Mouse (Mus musculus) heart, embryonic 13.5 days (tissue): Measurements from ENCODE around the gene Ankfn1. TPM values are rescaled to one million over a fixed set of nuclear protein-coding genes. Genes with fewer than 3 reads are reported as not detected.

Experiments
- ATAC-seq: fragments of 200-750 bp; cut with Nextera tagmentation; 2 replicates; pipeline ENCODE4 v1.8.0; 2017; ENCODE audit warnings: moderate TSS enrichment; ENCODE audit not compliant: insufficient number of reproducible peaks, low FRiP score, low TSS enrichment; ENCODE audit errors: extremely low read depth
- H3K27ac ChIP-seq: fragments of 300-500 bp; sonication (generic); replicated peaks from 2 replicates; pipeline ENCODE4 v1.5.1; 2015; ENCODE audit warnings: moderate library complexity, mild to moderate bottlenecking, inconsistent platforms
- H3K27me3 ChIP-seq: fragments of 300-500 bp; sonication (generic); replicated peaks from 2 replicates; pipeline ENCODE4 v1.6.1; 2015; ENCODE audit warnings: mild to moderate bottlenecking, inconsistent platforms
- H3K36me3 ChIP-seq: fragments of 300-500 bp; sonication (generic); 2 replicates; pipeline ENCODE4 v1.6.1; 2015; ENCODE audit warnings: mild to moderate bottlenecking, inconsistent platforms
- H3K4me1 ChIP-seq: fragments of 300-500 bp; sonication (generic); 2 replicates; pipeline ENCODE4 v1.6.1; 2015; ENCODE audit warnings: inconsistent platforms
- H3K4me2 ChIP-seq: fragments of 300-500 bp; sonication (generic); 2 replicates; pipeline ENCODE4 v1.6.1; 2015; ENCODE audit warnings: inconsistent platforms, mild to moderate bottlenecking, moderate library complexity
- H3K4me3 ChIP-seq: fragments of 300-500 bp; sonication (generic); 2 replicates; pipeline ENCODE4 v1.5.1; 2015; ENCODE audit warnings: moderate library complexity, mild to moderate bottlenecking, inconsistent platforms
- H3K9ac ChIP-seq: fragments of 300-500 bp; sonication (generic); 2 replicates; pipeline ENCODE4 v1.6.1; 2015; ENCODE audit warnings: inconsistent platforms, mild to moderate bottlenecking, moderate library complexity
- H3K9me3 ChIP-seq: fragments of 300-500 bp; sonication (generic); 2 replicates; pipeline ENCODE4 v1.6.1; 2016; ENCODE audit warnings: inconsistent platforms
- WGBS: fragments of 180-500 bp; shearing (Covaris S2); methylation state at CpG from one replicate; pipeline ENCODE4 v1.1.7; 2015; ENCODE audit warnings: mixed read lengths; 5-methylcytosine and 5-hydroxymethylcytosine counted together
- polyA plus RNA-seq: library from polyadenylated mRNA; unstranded; fragments of >200 nt; fragmentation: Nextera tagmentation; extraction: Ambion mirVana; gene quantifications from 2 replicates; pipeline ENCODE4 v1.2.1, GENCODE M21; 2015

Gene Ankfn1
- polyA plus RNA-seq, 1 experiment from 2014 or later = 0.04 TPM

GRCm38 (mm10) chr11:89416769-89417168, 360.7 kb downstream of the Ankfn1 start:
- no peak overlapping the region for H3K27ac ChIP-seq
- H3K9ac ChIP-seq = no peak overlapping the region
- H3K4me3 ChIP-seq = no peak overlapping the region
- H3K36me3 ChIP-seq = no peaks in the 10 kb centered on the region
- no peak for ATAC-seq
- H3K4me2 ChIP-seq = no peak overlapping the region
- no peaks in the 10 kb centered on the region for H3K27me3 ChIP-seq
- WGBS = 64% methylated on average over 6 of the region's 6 CpGs
- no peaks in the 10 kb centered on the region for H3K9me3 ChIP-seq
- peaks cover 15% of the 10 kb centered on the region; the same call in 1 of the 2 replicates for H3K4me1 ChIP-seq

- H3K27ac ChIP-seq = no peak overlapping the region
- no peak for ATAC-seq
- no peak overlapping the region for H3K9ac ChIP-seq
- no peaks in the 10 kb centered on the region for H3K4me1 ChIP-seq
- no peaks in the 10 kb centered on the region for H3K9me3 ChIP-seq
- WGBS = 79% methylated on average over 6 of the region's 6 CpGs
- no peak overlapping the region for H3K4me3 ChIP-seq
- H3K36me3 ChIP-seq = no peaks in the 10 kb centered on the region
- H3K27me3 ChIP-seq = no peaks in the 10 kb centered on the region
- H3K4me2 ChIP-seq = no peak overlapping the region
Measured at GRCm38 (mm10) chr11:89408774-89409173, 368.7 kb downstream of the Ankfn1 start.

- no peaks in the 10 kb centered on the region for H3K4me1 ChIP-seq
- no peaks in the 10 kb centered on the region for H3K27me3 ChIP-seq
- H3K4me3 ChIP-seq = no peak overlapping the region
- H3K27ac ChIP-seq = no peak overlapping the region
- ATAC-seq = no peak
- WGBS = 78% methylated on average over 1 of the region's 1 CpGs
- no peak overlapping the region for H3K9ac ChIP-seq
- H3K36me3 ChIP-seq = no peaks in the 10 kb centered on the region
- H3K9me3 ChIP-seq = no peaks in the 10 kb centered on the region
- no peak overlapping the region for H3K4me2 ChIP-seq
Measured at GRCm38 (mm10) chr11:89404489-89404888, 373.0 kb downstream of the Ankfn1 start.

GRCm38 (mm10) chr11:89403436-89403835, 374.0 kb downstream of the Ankfn1 start:
- Histone ChIP-seq H3K9ac (no peak overlapping the region), H3K4me1 (0 out of 2 replicates have a peak, but pooled peaks cover 5% of the 10 kb centered on the region), H3K9me3 (no peaks in the 10 kb centered on the region), H3K36me3 (no peaks in the 10 kb centered on the region), H3K27ac (no peak overlapping the region), H3K27me3 (no peaks in the 10 kb centered on the region), H3K4me2 (no peak overlapping the region), H3K4me3 (no peak overlapping the region)
- ATAC-seq = no peak
- 87% methylated on average over 14 of the region's 14 CpGs for WGBS

GRCm38 (mm10) chr11:89388851-89389250, 388.6 kb downstream of the Ankfn1 start:
- Histone ChIP-seq H3K4me2 (no peak overlapping the region), H3K9me3 (no peaks in the 10 kb centered on the region), H3K27ac (no peak overlapping the region), H3K36me3 (no peaks in the 10 kb centered on the region), H3K27me3 (no peaks in the 10 kb centered on the region), H3K9ac (no peak overlapping the region), H3K4me1 (peaks cover 5% of the 10 kb centered on the region), H3K4me3 (no peak overlapping the region)
- ATAC-seq = no peak
- WGBS = 53% methylated on average over 2 of the region's 2 CpGs

GRCm38 (mm10) chr11:89382634-89383009, 394.8 kb downstream of the Ankfn1 start:
- Histone ChIP-seq H3K27me3 (no peaks in the 10 kb centered on the region), H3K36me3 (no peaks in the 10 kb centered on the region), H3K9me3 (no peaks in the 10 kb centered on the region), H3K4me2 (peak overlapping the region; percentile 43; the same call in 1 of the 2 replicates), H3K4me3 (no peak overlapping the region), H3K9ac (peak overlapping the region; percentile 58; the same call in 1 of the 2 replicates), H3K27ac (peak overlapping the region; percentile 90), H3K4me1 (peaks cover 37% of the 10 kb centered on the region)
- 55% methylated on average over 2 of the region's 2 CpGs for WGBS
- no peak for ATAC-seq

- peaks cover 37% of the 10 kb centered on the region for H3K4me1 ChIP-seq
- H3K4me3 ChIP-seq = no peak overlapping the region
- H3K4me2 ChIP-seq = peak overlapping the region; percentile 43
- WGBS = 5% methylated on average over 8 of the region's 8 CpGs
- no peaks in the 10 kb centered on the region for H3K36me3 ChIP-seq
- no peaks in the 10 kb centered on the region for H3K9me3 ChIP-seq
- ATAC-seq = peak; percentile 69; the same call in 1 of the 2 replicates
- peak overlapping the region; percentile 58 for H3K9ac ChIP-seq
- H3K27me3 ChIP-seq = no peaks in the 10 kb centered on the region
- peak overlapping the region; percentile 90 for H3K27ac ChIP-seq
Measured at GRCm38 (mm10) chr11:89381782-89382633, 395.4 kb downstream of the Ankfn1 start.

- no peak overlapping the region for H3K4me3 ChIP-seq
- H3K9ac ChIP-seq = no peak overlapping the region
- H3K9me3 ChIP-seq = no peaks in the 10 kb centered on the region
- WGBS = 82% methylated on average over 14 of the region's 14 CpGs
- H3K4me1 ChIP-seq = peaks cover 12% of the 10 kb centered on the region
- no peak overlapping the region for H3K4me2 ChIP-seq
- no peaks in the 10 kb centered on the region for H3K27me3 ChIP-seq
- no peaks in the 10 kb centered on the region for H3K36me3 ChIP-seq
- ATAC-seq = no peak
- no peak overlapping the region for H3K27ac ChIP-seq
Measured at GRCm38 (mm10) chr11:89370941-89371340, 406.5 kb downstream of the Ankfn1 start.

GRCm38 (mm10) chr11:89370373-89370772, 407.1 kb downstream of the Ankfn1 start:
- Histone ChIP-seq H3K4me1 (peaks cover 12% of the 10 kb centered on the region), H3K9me3 (no peaks in the 10 kb centered on the region), H3K9ac (no peak overlapping the region), H3K27ac (no peak overlapping the region), H3K27me3 (no peaks in the 10 kb centered on the region), H3K4me3 (no peak overlapping the region), H3K4me2 (no peak overlapping the region), H3K36me3 (no peaks in the 10 kb centered on the region)
- 57% methylated on average over 7 of the region's 7 CpGs for WGBS
- ATAC-seq = no peak

- no peaks in the 10 kb centered on the region for H3K36me3 ChIP-seq
- ATAC-seq = no peak
Measured at GRCm38 (mm10) chr11:89363981-89364380, 413.5 kb downstream of the Ankfn1 start.

GRCm38 (mm10) chr11:89360895-89361294, 416.6 kb downstream of the Ankfn1 start:
- Histone ChIP-seq H3K4me3 (no peak overlapping the region), H3K9me3 (no peaks in the 10 kb centered on the region), H3K27ac (no peak overlapping the region), H3K4me2 (peak overlapping the region; percentile 25; the same call in 1 of the 2 replicates), H3K27me3 (no peaks in the 10 kb centered on the region), H3K36me3 (no peaks in the 10 kb centered on the region), H3K4me1 (peaks cover 24% of the 10 kb centered on the region), H3K9ac (no peak overlapping the region)
- WGBS = 53% methylated on average over 3 of the region's 3 CpGs
- ATAC-seq = no peak

More at GRCm38 (mm10) chr11:89363981-89364380, 413.5 kb downstream of the Ankfn1 start:
- Histone ChIP-seq H3K27me3 (no peaks in the 10 kb centered on the region), H3K4me3 (no peak overlapping the region), H3K27ac (no peak overlapping the region), H3K9ac (no peak overlapping the region), H3K4me1 (peaks cover 15% of the 10 kb centered on the region), H3K9me3 (no peaks in the 10 kb centered on the region), H3K4me2 (no peak overlapping the region)
- 86% methylated on average over 3 of the region's 3 CpGs for WGBS

- H3K4me1 ChIP-seq = peaks cover 28% of the 10 kb centered on the region
- H3K9ac ChIP-seq = no peak overlapping the region
- H3K36me3 ChIP-seq = no peaks in the 10 kb centered on the region
- no peak overlapping the region for H3K27ac ChIP-seq
- H3K9me3 ChIP-seq = no peaks in the 10 kb centered on the region
- no peaks in the 10 kb centered on the region for H3K27me3 ChIP-seq
- no peak overlapping the region for H3K4me3 ChIP-seq
- 74% methylated on average over 5 of the region's 5 CpGs for WGBS
- ATAC-seq = no peak
- no peak overlapping the region for H3K4me2 ChIP-seq
Measured at GRCm38 (mm10) chr11:89358546-89358945, 418.9 kb downstream of the Ankfn1 start.
